Mouse (Mus musculus): Measurements from ENCODE around the gene Zfp82. TPM values are rescaled to one million over a fixed set of nuclear protein-coding genes. Genes with fewer than 3 reads are reported as not detected.
A peak's percentile ranks its signal among the peaks of the same experiment; 100 is the strongest.

Zfp82 gene
- polyA plus RNA-seq, 1 experiment = 2.5 TPM

GRCm38 (mm10) chr7:30093918-30094415, 21.3 kb upstream of the Zfp82 start:
- H3K4me3 ChIP-seq (ENCODE audit: insufficient read depth, low read length) = peak overlapping the region; percentile 90; the same call in 1 of the 2 replicates
- H3K4me1 ChIP-seq (ENCODE audit: control insufficient read depth, insufficient read depth, low read length) = peaks cover 14% of the 10 kb centered on the region
- H3K27ac ChIP-seq (ENCODE audit: insufficient read depth, low read length) = no peak overlapping the region
- TF ChIP-seq CTCF (IDR thresholded peaks at IDR 0.05; ENCODE audit: extremely low read depth, insufficient read depth, low read length) (no peak), POLR2A (IDR thresholded peaks at IDR 0.05; ENCODE audit: extremely low read depth, insufficient read depth, low read length) (no peak)

GRCm38 (mm10) chr7:30092666-30093065, 20.0 kb upstream of the Zfp82 start:
- TF ChIP-seq CTCF (IDR thresholded peaks at IDR 0.05; ENCODE audit: extremely low read depth, insufficient read depth, low read length) = no peak
- no peak for TF ChIP-seq POLR2A (IDR thresholded peaks at IDR 0.05; ENCODE audit: extremely low read depth, insufficient read depth, low read length)
- Histone ChIP-seq H3K27ac (ENCODE audit: insufficient read depth, low read length) (no peak overlapping the region), H3K4me3 (ENCODE audit: insufficient read depth, low read length) (no peak overlapping the region), H3K4me1 (ENCODE audit: control insufficient read depth, insufficient read depth, low read length) (peaks cover 9% of the 10 kb centered on the region)

- peaks cover 4% of the 10 kb centered on the region; the same call in 1 of the 2 replicates for H3K4me1 ChIP-seq (ENCODE audit: control insufficient read depth, insufficient read depth, low read length)
Observed at GRCm38 (mm10) chr7:30090970-30091585, 18.4 kb upstream of the Zfp82 start.

GRCm38 (mm10) chr7:30090092-30090969, 17.6 kb upstream of the Zfp82 start, which contains the start of the genes Gm26920 and Zfp566:
TSS of gene Gm26920 (minus strand) at chr7:30090410.
TSS of gene Zfp566 (minus strand) at chr7:30090527.
- peaks cover 4% of the 10 kb centered on the region; the same call in 1 of the 2 replicates for H3K4me1 ChIP-seq (ENCODE audit: control insufficient read depth, insufficient read depth, low read length)
- H3K4me3 ChIP-seq (ENCODE audit: insufficient read depth, low read length) = peak within 1 kb of the TSS; percentile 62
- TF ChIP-seq POLR2A (IDR thresholded peaks at IDR 0.05; ENCODE audit: extremely low read depth, insufficient read depth, low read length) (peak; percentile 87; the same call in 1 of the 2 replicates), CTCF (IDR thresholded peaks at IDR 0.05; ENCODE audit: extremely low read depth, insufficient read depth, low read length) (no peak)

More at GRCm38 (mm10) chr7:30090970-30091585, 18.4 kb upstream of the Zfp82 start:
- no peak for TF ChIP-seq POLR2A (IDR thresholded peaks at IDR 0.05; ENCODE audit: extremely low read depth, insufficient read depth, low read length)
- TF ChIP-seq CTCF (IDR thresholded peaks at IDR 0.05; ENCODE audit: extremely low read depth, insufficient read depth, low read length) = no peak
- Histone ChIP-seq H3K4me3 (ENCODE audit: insufficient read depth, low read length) (peak overlapping the region; percentile 62), H3K27ac (ENCODE audit: insufficient read depth, low read length) (no peak overlapping the region)

GRCm38 (mm10) chr7:30089405-30089804, 16.7 kb upstream of the Zfp82 start:
- Histone ChIP-seq H3K27ac (ENCODE audit: insufficient read depth, low read length) (no peak overlapping the region), H3K4me3 (ENCODE audit: insufficient read depth, low read length) (peak overlapping the region; percentile 62; the same call in 1 of the 2 replicates), H3K4me1 (ENCODE audit: control insufficient read depth, insufficient read depth, low read length) (peaks cover 4% of the 10 kb centered on the region; the same call in 1 of the 2 replicates)
- TF ChIP-seq POLR2A (IDR thresholded peaks at IDR 0.05; ENCODE audit: extremely low read depth, insufficient read depth, low read length) (no peak), CTCF (IDR thresholded peaks at IDR 0.05; ENCODE audit: extremely low read depth, insufficient read depth, low read length) (no peak)

More at GRCm38 (mm10) chr7:30090092-30090969, 17.6 kb upstream of the Zfp82 start, which contains the start of the genes Gm26920 and Zfp566:
- 0 out of 2 replicates have a peak within 1 kb of the TSS, but pooled peaks have one; percentile 21 for H3K27ac ChIP-seq (ENCODE audit: insufficient read depth, low read length)

- H3K4me1 ChIP-seq (ENCODE audit: control insufficient read depth, insufficient read depth, low read length) = peaks cover 3% of the 10 kb centered on the region; the same call in 1 of the 2 replicates
- no peak overlapping the region for H3K27ac ChIP-seq (ENCODE audit: insufficient read depth, low read length)
- H3K4me3 ChIP-seq (ENCODE audit: insufficient read depth, low read length) = no peak overlapping the region
- no peak for TF ChIP-seq CTCF (IDR thresholded peaks at IDR 0.05; ENCODE audit: extremely low read depth, insufficient read depth, low read length)
- TF ChIP-seq POLR2A (IDR thresholded peaks at IDR 0.05; ENCODE audit: extremely low read depth, insufficient read depth, low read length) = no peak
Observed at GRCm38 (mm10) chr7:30086524-30086923, 13.8 kb upstream of the Zfp82 start.

GRCm38 (mm10) chr7:30064622-30065021, 8.1 kb downstream of the Zfp82 start:
- H3K4me3 ChIP-seq (ENCODE audit: insufficient read depth, low read length) = no peak overlapping the region
- no peaks in the 10 kb centered on the region for H3K4me1 ChIP-seq (ENCODE audit: control insufficient read depth, insufficient read depth, low read length)
- H3K27ac ChIP-seq (ENCODE audit: insufficient read depth, low read length) = no peak overlapping the region
- TF ChIP-seq POLR2A (IDR thresholded peaks at IDR 0.05; ENCODE audit: extremely low read depth, insufficient read depth, low read length) (no peak), CTCF (IDR thresholded peaks at IDR 0.05; ENCODE audit: extremely low read depth, insufficient read depth, low read length) (peak; percentile 26; the same call in 1 of the 2 replicates)

- no peak overlapping the region for H3K4me3 ChIP-seq (ENCODE audit: insufficient read depth, low read length)
- TF ChIP-seq CTCF (IDR thresholded peaks at IDR 0.05; ENCODE audit: extremely low read depth, insufficient read depth, low read length) (peak; percentile 23; the same call in 1 of the 2 replicates), POLR2A (IDR thresholded peaks at IDR 0.05; ENCODE audit: extremely low read depth, insufficient read depth, low read length) (no peak)
- no peaks in the 10 kb centered on the region for H3K4me1 ChIP-seq (ENCODE audit: control insufficient read depth, insufficient read depth, low read length)
- H3K27ac ChIP-seq (ENCODE audit: insufficient read depth, low read length) = no peak overlapping the region
Observed at GRCm38 (mm10) chr7:30062478-30062877, 10.2 kb downstream of the Zfp82 start.

GRCm38 (mm10) chr7:30060341-30060740, 12.4 kb downstream of the Zfp82 start:
- TF ChIP-seq POLR2A (IDR thresholded peaks at IDR 0.05; ENCODE audit: extremely low read depth, insufficient read depth, low read length) = no peak
- TF ChIP-seq CTCF (IDR thresholded peaks at IDR 0.05; ENCODE audit: extremely low read depth, insufficient read depth, low read length) = no peak
- Histone ChIP-seq H3K27ac (ENCODE audit: insufficient read depth, low read length) (no peak overlapping the region), H3K4me3 (ENCODE audit: insufficient read depth, low read length) (no peak overlapping the region), H3K4me1 (ENCODE audit: control insufficient read depth, insufficient read depth, low read length) (no peaks in the 10 kb centered on the region)
